Mouse (Mus musculus) olfactory bulb, adult 2 months (tissue): ENCODE measurements around the gene Ccdc85b.

ENCODE experiments used
- CTCF ChIP-seq: fragments of 200-500 bp; IDR thresholded peaks from 2 replicates; pipeline ENCODE4 v1.5.1; 2012; ENCODE audit warnings: low read depth, mild to moderate bottlenecking, low read length, moderate library complexity; ENCODE audit not compliant: insufficient read depth
- POLR2A ChIP-seq: fragments of 200-500 bp; IDR thresholded peaks from 2 replicates; pipeline ENCODE4 v1.6.1; 2012; ENCODE audit warnings: mild to moderate bottlenecking, low read depth, low read length, moderate library complexity; ENCODE audit not compliant: insufficient read depth

- TF ChIP-seq CTCF (no peak), POLR2A (no peak)
Observed at GRCm38 (mm10) chr19:5468374-5468773, 10.7 kb upstream of the Ccdc85b start, which contains the start of gene Ctsw.
